13 mouse cellular contexts compared by ENCODE assay signal in the genomic region with DNA sequence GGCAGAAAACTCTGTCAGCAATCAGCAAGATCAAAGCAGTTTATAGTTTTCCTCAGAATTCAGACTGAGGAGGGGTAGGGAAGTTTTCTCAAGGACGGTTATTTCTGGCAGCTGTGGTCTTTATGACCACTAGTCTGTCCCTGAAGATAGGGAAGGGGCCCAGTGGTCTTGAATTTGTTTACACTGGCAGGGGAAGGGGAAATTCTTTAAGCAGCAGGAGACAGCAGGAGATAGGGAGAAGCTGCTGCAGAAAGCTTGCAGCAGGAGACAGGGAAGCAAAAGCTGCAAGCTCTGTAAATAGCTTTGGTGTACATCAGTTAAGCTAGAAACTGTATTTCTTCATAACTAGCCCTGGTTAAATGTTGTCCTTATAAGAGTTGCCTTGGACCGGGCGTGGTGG. TPM values are rescaled to one million over a fixed set of nuclear protein-coding genes. Genes with fewer than 3 reads are reported as not detected.
DNase-seq lines count a peak whose midpoint lies in the region; ATAC-seq and TF ChIP-seq lines count a peak whose summit lies in the region.
"Had no signal": no experiment of that assay in that cellular context is flagged by ENCODE, and none has a peak within 500 bp of the region (broad histone marks: within the 10 kb centered on the region; RNA-seq: fewer than 3 reads in every experiment).

No protein-coding gene starts in this region.

- peaks cover 70% of the 10 kb centered on the region for H3K79me2 ChIP-seq in MEL (ENCODE audit: control insufficient read depth, insufficient read depth, low read length, poor library complexity)

- H3K4me1 ChIP-seq in kidney, embryonic 16.5 days (ENCODE audit: insufficient read depth, low read length), result peaks cover 41% of the 10 kb centered on the region
- H3K4me1 ChIP-seq in MEL (ENCODE audit: control insufficient read depth in 1 of 2, insufficient read depth in 2 of 2, low read length in 2 of 2), result peaks cover 18 to 28% of the 10 kb centered on the region in 2 experiments
- peaks cover 15% of the 10 kb centered on the region; the same call in 1 of the 2 replicates for H3K4me1 ChIP-seq in intestine, postnatal 0 days (replicated peaks; ENCODE audit: control insufficient read depth, insufficient read depth, low read length)

- no peak overlapping the region for H3K9ac ChIP-seq in kidney, embryonic 16.5 days (replicated peaks; ENCODE audit: low read length)
- peak overlapping the region; percentile 20 for H3K9ac ChIP-seq in MEL (ENCODE audit: control insufficient read depth, low read depth, low read length, poor library complexity, severe bottlenecking)
- H3K9ac ChIP-seq in intestine, postnatal 0 days (ENCODE audit: low read depth, low read length), result no peak overlapping the region
- H3K9ac ChIP-seq: forebrain, postnatal 0 days; hindbrain, embryonic 12.5 days; neural tube, embryonic 15.5 days had no signal

- H3K27me3 ChIP-seq in kidney, embryonic 16.5 days (ENCODE audit: insufficient read depth, low read length), result no peaks in the 10 kb centered on the region
- H3K27me3 ChIP-seq in MEL (ENCODE audit: control insufficient read depth in 1 of 2, insufficient read depth in 2 of 2, low read length in 2 of 2), result no peaks in the 10 kb centered on the region
- H3K27me3 ChIP-seq in intestine, postnatal 0 days (replicated peaks; ENCODE audit: control insufficient read depth, insufficient read depth, low read length), result no peaks in the 10 kb centered on the region
- H3K27me3 ChIP-seq: hindbrain, embryonic 12.5 days; neural tube, embryonic 15.5 days had no signal

- no peaks in the 10 kb centered on the region for H3K9me3 ChIP-seq in kidney, embryonic 16.5 days (ENCODE audit: low read length)
- H3K9me3 ChIP-seq in MEL (replicated peaks; ENCODE audit: insufficient read depth, low read length), result no peaks in the 10 kb centered on the region
- H3K9me3 ChIP-seq in intestine, postnatal 0 days (ENCODE audit: control insufficient read depth), result no peaks in the 10 kb centered on the region
- H3K9me3 ChIP-seq: G1E; hindbrain, embryonic 12.5 days; neural tube, embryonic 15.5 days had no signal

- H3K4me3 ChIP-seq in kidney, embryonic 16.5 days (ENCODE audit: low read length), result no peak overlapping the region
- no peak overlapping the region for H3K4me3 ChIP-seq in MEL (ENCODE audit: control insufficient read depth in 1 of 2, insufficient read depth in 1 of 2, low read depth in 2 of 2, low read length in 2 of 2)
- no peak overlapping the region for H3K4me3 ChIP-seq in intestine, postnatal 0 days (ENCODE audit: low read depth, low read length)
- H3K4me3 ChIP-seq: hindbrain, embryonic 12.5 days; neural tube, embryonic 15.5 days had no signal

- peak overlapping the region; percentile 11; the same call in 1 of the 2 replicates for H3K4me2 ChIP-seq in kidney, embryonic 16.5 days (replicated peaks; ENCODE audit: low read depth, low read length)
- H3K4me2 ChIP-seq in intestine, postnatal 0 days (replicated peaks; ENCODE audit: low read depth), result peak overlapping the region; percentile 40

- peak; percentile 47 to 91; a peak in 3 of 4 replicates for TF ChIP-seq EP300 in MEL (IDR thresholded peaks at IDR 0.05; ENCODE audit: low read depth in 1 of 2, low read length in 2 of 2)

- no peak for TF ChIP-seq POLR2A in MEL (IDR thresholded peaks at IDR 0.05; ENCODE audit: control insufficient read depth in 1 of 2, insufficient read depth in 1 of 2, low read depth in 1 of 2, low read length in 2 of 2, poor library complexity in 1 of 2)

- DNase-seq in kidney, adult 8-10 months, result no peak
- DNase-seq in 416B (ENCODE audit: low read depth), result peak; percentile 85
- peak; percentile 61 for DNase-seq in MEL (ENCODE audit: low read depth, low spot score)
- DNase-seq in cerebellum, adult 9-11 months, result no peak
- DNase-seq in frontal cortex, postnatal 36 days (ENCODE audit: low spot score in 2 of 2), result no peak
- DNase-seq: adrenal gland, adult 2 months; embryo, embryonic 11 days; forebrain, postnatal 0 days had no signal

- peaks cover 3% of the 10 kb centered on the region; the same call in 1 of the 2 replicates for H3K36me3 ChIP-seq in kidney, embryonic 16.5 days (ENCODE audit: insufficient read depth, low read length)
- peaks cover 39 to 60% of the 10 kb centered on the region in 2 experiments for H3K36me3 ChIP-seq in MEL (ENCODE audit: control insufficient read depth in 1 of 2, insufficient read depth in 2 of 2, low read length in 2 of 2)
- peaks cover 10% of the 10 kb centered on the region; the same call in 1 of the 2 replicates for H3K36me3 ChIP-seq in intestine, postnatal 0 days (ENCODE audit: control insufficient read depth, insufficient read depth)
- H3K36me3 ChIP-seq: hindbrain, embryonic 12.5 days had no signal

- H3K27ac ChIP-seq in kidney, embryonic 16.5 days (ENCODE audit: low read length), result peak overlapping the region; percentile 96
- peak overlapping the region; percentile 92 for H3K27ac ChIP-seq in MEL (ENCODE audit: control insufficient read depth, low read depth, low read length)
- H3K27ac ChIP-seq in intestine, postnatal 0 days (ENCODE audit: low read depth, low read length), result peak overlapping the region; percentile 6; the same call in 1 of the 2 replicates
- H3K27ac ChIP-seq: neural tube, embryonic 15.5 days had no signal

- 36% methylated on average over 3 of the region's 3 CpGs for WGBS in kidney, embryonic 16.5 days
- WGBS in intestine, postnatal 0 days, result 22% methylated on average over 3 of the region's 3 CpGs

- no peak for ATAC-seq in kidney, embryonic 16.5 days (ENCODE audit: low FRiP score, low TSS enrichment)
- ATAC-seq in intestine, postnatal 0 days, result no peak
- ATAC-seq: forebrain, postnatal 0 days had no signal

- no peak for TF ChIP-seq CTCF in MEL (IDR thresholded peaks at IDR 0.05 in 2 of 3, conservative IDR thresholded peaks at IDR 0.05 in 1 of 3; ENCODE audit: control insufficient read depth in 1 of 3, insufficient read depth in 1 of 3, low read depth in 2 of 3, low read length in 3 of 3, poor library complexity in 1 of 3, severe bottlenecking in 1 of 3)
- TF ChIP-seq CTCF in intestine, postnatal 0 days (IDR thresholded peaks at IDR 0.05; ENCODE audit: low read depth), result no peak

- TF ChIP-seq RAD21 in MEL (IDR thresholded peaks at IDR 0.05; ENCODE audit: low read depth, low read length), result no peak

TF ChIP-seq in MEL, 35 proteins besides CTCF, POLR2A, EP300 and RAD21:
- peak; percentile 84 for TF ChIP-seq ETS1 (IDR thresholded peaks at IDR 0.05; ENCODE audit: low read depth, low read length)
- TF ChIP-seq USF2 (IDR thresholded peaks at IDR 0.05; ENCODE audit: borderline replicate concordance in 1 of 2, insufficient read depth in 1 of 2, low read depth in 1 of 2, low read length in 2 of 2), result no peak
- TF ChIP-seq MYB (IDR thresholded peaks at IDR 0.05; ENCODE audit: low read depth, low read length), result peak; percentile 77
- TF ChIP-seq USF1 (IDR thresholded peaks at IDR 0.05; ENCODE audit: low read depth, low read length), result no peak
- TF ChIP-seq ZMIZ1 (IDR thresholded peaks at IDR 0.05; ENCODE audit: low read depth, low read length), result no peak
- peak; percentile 90 for TF ChIP-seq TCF12 (IDR thresholded peaks at IDR 0.05; ENCODE audit: low read depth, low read length)
- TF ChIP-seq TAL1 (IDR thresholded peaks at IDR 0.05; ENCODE audit: low read length), result peak; percentile 70
- TF ChIP-seq SIN3A (IDR thresholded peaks at IDR 0.05; ENCODE audit: low read length), result peak; percentile 56
- no peak for TF ChIP-seq RCOR1 (IDR thresholded peaks at IDR 0.05; ENCODE audit: low read depth, low read length)
- TF ChIP-seq ZNF384 (IDR thresholded peaks at IDR 0.05; ENCODE audit: low read depth, low read length), result 0 out of 2 replicates have a peak, but pooled peaks have one; percentile 19
- TF ChIP-seq MEF2A (IDR thresholded peaks at IDR 0.05; ENCODE audit: extremely low read depth, insufficient replicate concordance, low read depth, low read length, poor library complexity, severe bottlenecking), result peak; percentile 29; the same call in 1 of the 2 replicates
- peak; percentile 65 for TF ChIP-seq GATA1 (IDR thresholded peaks at IDR 0.05; ENCODE audit: low read depth, low read length)

RNA-seq across cellular contexts. Expression of a gene that starts 3.2 kb away (rescaled TPM):
- 48.9 and 50.1 TPM in 2 replicates for polyA plus RNA-seq in kidney, embryonic 16.5 days (2015; fragmentation: Nextera tagmentation; extraction: Ambion mirVana)
- 326 and 348 TPM in 2 replicates for total RNA-seq in MEL (2012; rRNA removed)
- polyA plus RNA-seq in MEL (2012; ENCODE audit: insufficient read depth in 1 of 2, insufficient read length in 2 of 2, low read depth in 1 of 2, low replicate concordance in 2 of 2, missing spikeins in 1 of 2), result 100 to 1,000 TPM; 637 to 650 TPM
- 61.3 and 68.5 TPM in 2 replicates for polyA plus RNA-seq in intestine, postnatal 0 days (2015; fragmentation: Nextera tagmentation; extraction: Ambion mirVana)

RNA-seq across cellular contexts. Expression of a gene that starts 16.5 kb away (rescaled TPM):
- 180 and 187 TPM in 2 replicates for polyA plus RNA-seq in kidney, embryonic 16.5 days (2015; fragmentation: Nextera tagmentation; extraction: Ambion mirVana)
- total RNA-seq in MEL (2012; rRNA removed), result 74.6 and 79.5 TPM in 2 replicates
- polyA plus RNA-seq in MEL (2012; ENCODE audit: insufficient read depth in 1 of 2, insufficient read length in 2 of 2, low read depth in 1 of 2, low replicate concordance in 2 of 2, missing spikeins in 1 of 2), result 100 to 1,000 TPM in 1 of 2 experiments, not detected in 1; 160 TPM
- polyA plus RNA-seq in intestine, postnatal 0 days (2015; fragmentation: Nextera tagmentation; extraction: Ambion mirVana), result 114 and 116 TPM in 2 replicates

RNA-seq across cellular contexts. Expression of a gene that starts 39.6 kb away (rescaled TPM):
- 34.0 and 35.7 TPM in 2 replicates for polyA plus RNA-seq in kidney, embryonic 16.5 days (2015; fragmentation: Nextera tagmentation; extraction: Ambion mirVana)
- 17.1 and 20.4 TPM in 2 replicates for total RNA-seq in MEL (2012; rRNA removed)
- 10 to 100 TPM in 1 of 2 experiments, not detected in 1; 18.9 TPM for polyA plus RNA-seq in MEL (2012; ENCODE audit: insufficient read depth in 1 of 2, insufficient read length in 2 of 2, low read depth in 1 of 2, low replicate concordance in 2 of 2, missing spikeins in 1 of 2)
- polyA plus RNA-seq in intestine, postnatal 0 days (2015; fragmentation: Nextera tagmentation; extraction: Ambion mirVana), result 10.4 and 10.9 TPM in 2 replicates

Comparison
In these comparisons a context has a peak if more than half of its experiments do, and no peak if none do; other contexts are left out.
1. H3K27ac ChIP-seq: peak in every context shown above with its lines; median percentile 96 in kidney, embryonic 16.5 days; 92 in MEL; 6 in intestine, postnatal 0 days.
2. DNase-seq: peak in 416B (single experiment) and MEL (single experiment); none in kidney, adult 8-10 months (0 of 2), cerebellum, adult 9-11 months (single experiment) and frontal cortex, postnatal 36 days (0 of 2).